Mouse (Mus musculus) thymus, adult 2 months (tissue): ENCODE data around the gene Itga5. TPM values are rescaled to one million over a fixed set of nuclear protein-coding genes. Genes with fewer than 3 reads are reported as not detected.

Experiments
- DNase-seq: peaks from one replicate; pipeline ENCODE4 v3.0.0; 2021
- H3K27ac ChIP-seq: fragments of 200-500 bp; 2 replicates; pipeline ENCODE4 v1.5.1; 2012; ENCODE audit warnings: low read length, control low read depth; ENCODE audit not compliant: control insufficient read depth, insufficient read depth
- H3K27me3 ChIP-seq: fragments of 200-500 bp; 2 replicates; pipeline ENCODE4 v1.6.1; 2012; ENCODE audit warnings: mild to moderate bottlenecking, low read length, moderate library complexity, mixed read lengths; ENCODE audit not compliant: control insufficient read depth, insufficient read depth
- H3K36me3 ChIP-seq: fragments of 200-500 bp; 2 replicates; pipeline ENCODE4 v1.6.1; 2012; ENCODE audit warnings: mild to moderate bottlenecking, low read length, moderate library complexity; ENCODE audit not compliant: control insufficient read depth, insufficient read depth
- H3K4me1 ChIP-seq: fragments of 200-500 bp; replicated peaks from 2 replicates; pipeline ENCODE4 v1.6.1; 2012; ENCODE audit warnings: low read length; ENCODE audit not compliant: control insufficient read depth, insufficient read depth
- H3K4me3 ChIP-seq: fragments of 200-500 bp; 2 replicates; pipeline ENCODE4 v1.5.1; 2012; ENCODE audit warnings: mild to moderate bottlenecking, low read length, control low read depth, moderate library complexity; ENCODE audit not compliant: control insufficient read depth, insufficient read depth
- CTCF ChIP-seq: fragments of 200-500 bp; IDR thresholded peaks from 2 replicates; pipeline ENCODE4 v1.5.1; 2012; ENCODE audit warnings: mild to moderate bottlenecking, control low read depth, low read length, moderate library complexity, borderline replicate concordance; ENCODE audit not compliant: control insufficient read depth, poor library complexity, insufficient read depth; ENCODE audit errors: extremely low read depth
- POLR2A ChIP-seq: fragments of 200-500 bp; IDR thresholded peaks from 2 replicates; pipeline ENCODE4 v1.6.1; 2012; ENCODE audit warnings: mild to moderate bottlenecking, low read length, control low read depth, moderate library complexity; ENCODE audit not compliant: control insufficient read depth, poor library complexity, insufficient read depth; ENCODE audit errors: extremely low read depth
- WGBS: fragments of 180-500 bp; shearing (Covaris S2); methylation state at CpG from one replicate; pipeline ENCODE4 v1.1.7; 2018; 5-methylcytosine and 5-hydroxymethylcytosine counted together
- polyA plus RNA-seq: library from polyadenylated mRNA; depleted of rRNA; stranded (reverse); fragments of >200 nt; gene quantifications from 2 replicates; pipeline ENCODE4 v1.2.3, GENCODE M21; 2012

Gene Itga5
- polyA plus RNA-seq, 1 experiment: 20.7 TPM

- no peak for DNase-seq
- no peaks in the 10 kb centered on the region for H3K36me3 ChIP-seq
- H3K4me3 ChIP-seq: no peak overlapping the region
These were observed 31.5 kb downstream of the Itga5 start for GRCm38 (mm10) chr15:103335040-103335439.

GRCm38 (mm10) chr15:103334194-103334593 is 32.4 kb downstream of the Itga5 start:
- Histone ChIP-seq H3K27ac (no peak overlapping the region; the same call in 1 of the 2 replicates), H3K36me3 (no peaks in the 10 kb centered on the region), H3K4me3 (no peak overlapping the region), H3K27me3 (no peaks in the 10 kb centered on the region), H3K4me1 (peaks cover 22% of the 10 kb centered on the region)
- TF ChIP-seq CTCF (no peak), POLR2A (no peak)
- whole genome bisulfite sequencing: 65% methylated on average over 2 of the region's 2 CpGs
- no peak for DNase-seq

More at GRCm38 (mm10) chr15:103335040-103335439, 31.5 kb downstream of the Itga5 start:
- Histone ChIP-seq H3K4me1 (peaks cover 27% of the 10 kb centered on the region), H3K27ac (no peak overlapping the region), H3K27me3 (no peaks in the 10 kb centered on the region)
- TF ChIP-seq POLR2A: no peak
- no peak for TF ChIP-seq CTCF
- 92% methylated on average over 3 of the region's 3 CpGs for WGBS

GRCm38 (mm10) chr15:103333738-103334137 is 32.8 kb downstream of the Itga5 start:
- no peak overlapping the region for H3K4me3 ChIP-seq
- no peak overlapping the region; the same call in 1 of the 2 replicates for H3K27ac ChIP-seq
- WGBS: 57% methylated on average over 5 of the region's 5 CpGs
- DNase-seq: no peak
- H3K36me3 ChIP-seq: no peaks in the 10 kb centered on the region
- H3K4me1 ChIP-seq: peaks cover 17% of the 10 kb centered on the region
- TF ChIP-seq POLR2A: no peak
- TF ChIP-seq CTCF: no peak
- no peaks in the 10 kb centered on the region for H3K27me3 ChIP-seq

GRCm38 (mm10) chr15:103333081-103333615 is 33.4 kb downstream of the Itga5 start:
- H3K27me3 ChIP-seq: no peaks in the 10 kb centered on the region
- no peak overlapping the region for H3K27ac ChIP-seq
- H3K4me3 ChIP-seq: no peak overlapping the region
- no peak for DNase-seq
- TF ChIP-seq POLR2A (no peak), CTCF (no peak)
- H3K36me3 ChIP-seq: no peaks in the 10 kb centered on the region
- H3K4me1 ChIP-seq: peaks cover 11% of the 10 kb centered on the region
- 61% methylated on average over 5 of the region's 5 CpGs for WGBS

GRCm38 (mm10) chr15:103323455-103324247 is 42.9 kb downstream of the Itga5 start:
- H3K27me3 ChIP-seq: no peaks in the 10 kb centered on the region
- H3K36me3 ChIP-seq: no peaks in the 10 kb centered on the region
- 3% methylated on average over 40 of the region's 40 CpGs for WGBS
- H3K4me3 ChIP-seq: peak overlapping the region; percentile 38
- peaks cover 9% of the 10 kb centered on the region for H3K4me1 ChIP-seq
- peak; percentile 82 for DNase-seq
- H3K27ac ChIP-seq: no peak overlapping the region
- no peak for TF ChIP-seq POLR2A
- TF ChIP-seq CTCF: peak; percentile 91

GRCm38 (mm10) chr15:103323070-103323454 is 43.5 kb downstream of the Itga5 start:
- Histone ChIP-seq H3K36me3 (no peaks in the 10 kb centered on the region), H3K27me3 (no peaks in the 10 kb centered on the region), H3K27ac (no peak overlapping the region), H3K4me1 (peaks cover 9% of the 10 kb centered on the region), H3K4me3 (peak overlapping the region; percentile 38)
- DNase-seq: peak; percentile 36
- 14% methylated on average over 25 of the region's 26 CpGs for WGBS
- TF ChIP-seq CTCF (no peak), POLR2A (no peak)

- no peak for DNase-seq
- Histone ChIP-seq H3K36me3 (no peaks in the 10 kb centered on the region), H3K4me3 (no peak overlapping the region), H3K27me3 (no peaks in the 10 kb centered on the region), H3K4me1 (peaks cover 9% of the 10 kb centered on the region), H3K27ac (no peak overlapping the region)
- TF ChIP-seq POLR2A (no peak), CTCF (no peak)
- 91% methylated on average over 4 of the region's 4 CpGs for WGBS
These were observed 44.2 kb downstream of the Itga5 start for GRCm38 (mm10) chr15:103322396-103322795.
